Mouse (Mus musculus) testis, postnatal 10 days (tissue): ENCODE measurements around the gene Fam124a.
A peak's percentile ranks its signal among the peaks of the same experiment; 100 is the strongest.
"Not testable (repeated sequence)": the region's sequence is repeated elsewhere in the genome, so short reads cannot be mapped to it uniquely, and the experiment has no call there.

Source experiments
- DNase-seq: peaks from one replicate; pipeline ENCODE4 v3.0.0; 2021; ENCODE audit warnings: low spot score

The Fam124a gene

DNA sequence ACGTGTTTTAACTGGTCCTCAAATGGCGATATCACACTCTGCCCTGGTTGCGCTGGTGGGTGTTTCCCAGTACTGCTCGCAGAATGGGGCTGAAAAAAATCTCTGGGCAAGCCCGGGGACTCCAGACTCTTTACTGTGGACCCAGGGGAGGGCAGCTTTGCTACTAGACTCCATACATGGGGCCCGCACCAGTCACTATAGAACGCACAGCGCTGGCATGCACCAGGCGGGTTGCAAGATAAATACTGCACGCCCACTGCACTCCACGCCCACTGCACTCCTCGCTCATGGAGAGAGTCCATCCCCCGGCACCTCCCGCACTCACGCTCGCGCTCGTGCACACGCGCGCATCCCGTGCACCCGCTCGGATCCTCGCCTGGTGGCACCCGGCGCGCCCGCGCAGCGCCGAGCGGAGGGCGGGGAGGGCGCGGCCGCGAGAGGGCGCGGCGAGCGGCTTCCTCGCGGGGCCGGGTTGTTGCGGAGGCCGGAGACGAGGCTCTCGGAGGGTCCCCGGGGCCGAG lies at the start of gene Fam124a:
TSS of gene Fam124a (plus strand) at position 429 of the 521 bp plus-strand sequence.
- DNase-seq, result peak; percentile 85

GRCm38 (mm10) chr14:62506261-62506660 lies 49.3 kb upstream of the Fam124a start:
- no peak for DNase-seq

- DNase-seq, result no peak
Measured at GRCm38 (mm10) chr14:62509350-62509749, 46.2 kb upstream of the Fam124a start.

DNA sequence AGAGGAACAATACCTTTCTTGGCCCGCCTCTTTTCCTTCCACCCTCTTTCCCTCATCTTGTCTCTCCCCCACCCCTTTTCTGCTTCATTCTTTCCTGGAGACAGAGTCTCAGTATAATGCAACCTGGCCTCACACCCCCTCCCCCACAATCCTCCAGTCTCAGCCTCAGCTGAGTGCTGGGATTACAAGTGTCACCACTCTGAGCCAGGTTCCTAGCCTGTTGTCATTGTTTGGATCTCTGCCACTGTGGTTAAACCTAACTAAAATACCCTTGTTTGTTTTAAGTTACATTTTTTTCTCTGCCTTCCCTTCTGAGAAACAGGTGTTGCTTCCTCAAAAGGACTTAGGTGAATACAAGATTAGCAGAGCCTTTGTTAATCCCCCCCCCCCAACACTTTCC lies 42.7 kb upstream of the Fam124a start:
- DNase-seq, result no peak

DNA sequence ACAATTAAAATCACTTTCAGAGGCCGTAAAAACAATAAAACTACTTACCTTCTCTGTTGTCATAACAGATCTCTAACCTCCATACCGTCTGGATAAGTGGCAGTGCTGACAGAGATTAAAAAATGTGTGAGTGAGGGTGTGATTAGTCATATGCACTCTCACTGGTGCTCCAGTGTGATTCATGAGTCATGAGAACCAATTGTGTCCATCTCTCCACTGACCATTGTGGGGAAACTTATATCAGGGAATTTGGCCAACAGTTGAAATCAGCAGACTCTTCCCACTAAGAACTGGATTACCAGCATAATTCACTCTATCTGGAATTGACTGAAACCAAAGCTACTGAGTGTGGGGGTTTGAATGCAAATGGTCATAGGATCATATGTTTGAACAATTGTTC lies 24.6 kb upstream of the Fam124a start:
- DNase-seq, result no peak

DNA sequence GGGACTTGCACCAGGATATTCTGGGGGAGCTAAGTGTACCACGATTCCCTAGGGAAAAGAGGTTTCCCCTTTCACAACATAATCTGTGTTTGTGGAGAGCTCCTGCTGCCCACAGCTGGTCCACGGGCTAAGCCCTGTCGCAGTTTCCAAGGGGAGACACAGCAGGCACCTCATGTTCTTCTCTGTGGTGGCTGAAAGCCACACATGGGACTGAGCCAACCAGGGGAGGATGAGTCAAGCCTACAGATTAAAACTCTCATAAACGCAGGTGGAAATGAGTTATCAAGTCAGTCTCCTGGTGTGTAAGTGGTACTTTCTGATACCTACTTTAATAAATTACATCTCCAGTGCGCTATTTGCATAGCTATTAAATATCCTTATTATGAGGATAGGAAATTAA lies 19.4 kb upstream of the Fam124a start:
- no peak for DNase-seq

DNA sequence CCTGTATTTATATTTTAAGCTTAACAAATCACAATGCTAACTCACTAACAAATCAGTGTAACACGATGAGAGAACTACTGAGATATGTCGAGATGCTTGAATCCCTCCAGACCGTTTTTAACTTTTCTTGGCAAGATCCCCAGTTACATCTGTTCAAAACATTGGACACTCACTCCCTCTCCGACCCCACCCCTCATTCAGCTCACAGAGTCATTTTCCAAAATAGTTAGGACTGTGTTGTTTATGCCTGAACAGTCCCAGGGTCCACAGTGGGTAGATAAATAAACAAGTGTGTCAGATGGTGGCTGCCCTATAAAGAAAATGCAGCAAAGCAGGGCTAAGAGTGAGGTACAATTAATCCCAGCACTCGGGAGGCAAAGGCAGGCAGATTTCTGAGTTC lies 18.5 kb upstream of the Fam124a start:
- DNase-seq, result no peak

- DNase-seq, result no peak
Measured at GRCm38 (mm10) chr14:62539834-62540233, 15.7 kb upstream of the Fam124a start.

- DNase-seq, result no peak
Measured at GRCm38 (mm10) chr14:62541751-62542150, 13.8 kb upstream of the Fam124a start.

GRCm38 (mm10) chr14:62546296-62546695 lies 9.2 kb upstream of the Fam124a start:
- DNase-seq, result no peak

- DNase-seq, result no peak
Measured at GRCm38 (mm10) chr14:62546746-62547145, 8.8 kb upstream of the Fam124a start.

- no peak for DNase-seq
Measured at GRCm38 (mm10) chr14:62550121-62550520, 5.4 kb upstream of the Fam124a start.

- DNase-seq, result no peak
Measured at GRCm38 (mm10) chr14:62552771-62553170, 2.8 kb upstream of the Fam124a start.

- DNase-seq, result no peak
Measured at GRCm38 (mm10) chr14:62553786-62554185, 1.8 kb upstream of the Fam124a start.

GRCm38 (mm10) chr14:62555840-62556810 lies 588 bp downstream of the Fam124a start:
- no peak for DNase-seq

DNA sequence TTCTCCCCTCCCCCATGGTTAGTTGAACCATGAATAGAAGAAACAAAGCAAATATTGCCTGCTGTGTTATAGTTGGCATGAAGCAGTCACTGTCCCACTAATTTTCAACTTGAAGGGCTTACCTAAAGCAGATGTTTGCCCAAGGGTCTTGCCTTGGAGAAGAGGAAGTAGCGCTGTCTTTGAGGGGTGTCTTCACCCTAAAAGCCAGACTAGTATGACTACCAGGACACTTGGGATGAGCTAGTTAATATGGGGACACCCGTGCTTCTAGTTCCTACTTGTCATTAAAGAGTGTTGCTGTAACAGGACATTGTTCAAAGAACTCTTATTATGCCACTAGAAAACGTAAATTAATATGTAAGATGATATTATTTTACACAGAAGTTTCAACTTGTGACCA lies 1.6 kb downstream of the Fam124a start:
- no peak for DNase-seq

GRCm38 (mm10) chr14:62561875-62562748 lies 6.6 kb downstream of the Fam124a start:
- no peak for DNase-seq

DNA sequence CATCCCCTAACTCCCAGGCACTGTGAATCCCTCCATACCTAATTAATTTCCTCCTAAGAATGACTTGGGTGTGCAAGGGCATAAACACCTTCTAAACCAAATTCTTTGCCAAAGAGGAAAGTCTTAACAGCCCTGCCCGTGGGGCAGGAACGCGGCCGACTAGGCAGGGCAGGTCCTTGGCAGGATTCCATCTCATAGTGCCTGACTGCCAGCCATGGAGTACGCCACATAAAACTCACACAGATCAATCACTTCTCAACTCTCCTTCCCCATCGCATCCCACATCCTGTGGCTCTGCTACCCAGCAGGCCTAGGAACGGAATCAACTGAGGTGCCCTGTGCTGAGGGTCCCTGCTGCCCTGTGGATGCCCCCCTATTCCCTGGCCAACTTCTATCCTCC lies 8.1 kb downstream of the Fam124a start:
- DNase-seq, result no peak

DNA sequence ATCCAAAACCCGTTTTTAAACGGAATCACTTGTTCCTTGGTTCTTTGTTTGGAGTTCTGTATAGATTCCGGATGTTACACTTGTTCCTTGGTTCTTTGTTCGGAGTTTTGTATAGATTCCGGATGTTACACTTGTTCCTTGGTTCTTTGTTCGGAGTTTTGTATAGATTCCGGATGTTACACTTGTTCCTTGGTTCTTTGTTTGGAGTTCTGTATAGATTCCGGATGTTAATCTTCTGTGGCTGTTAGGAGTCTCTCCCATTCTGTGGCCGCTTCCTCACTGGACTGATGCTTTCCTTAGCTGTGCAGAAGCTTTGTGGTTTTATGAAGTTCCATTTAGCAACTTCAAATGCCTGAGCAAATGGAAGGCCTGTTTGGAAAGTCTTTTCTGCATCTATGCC lies 11.3 kb downstream of the Fam124a start, which contains the start of gene Gm4131:
TSS of gene Gm4131 (minus strand) at position 101 of the 400 bp plus-strand sequence.
- not testable (repeated sequence) for DNase-seq

DNA sequence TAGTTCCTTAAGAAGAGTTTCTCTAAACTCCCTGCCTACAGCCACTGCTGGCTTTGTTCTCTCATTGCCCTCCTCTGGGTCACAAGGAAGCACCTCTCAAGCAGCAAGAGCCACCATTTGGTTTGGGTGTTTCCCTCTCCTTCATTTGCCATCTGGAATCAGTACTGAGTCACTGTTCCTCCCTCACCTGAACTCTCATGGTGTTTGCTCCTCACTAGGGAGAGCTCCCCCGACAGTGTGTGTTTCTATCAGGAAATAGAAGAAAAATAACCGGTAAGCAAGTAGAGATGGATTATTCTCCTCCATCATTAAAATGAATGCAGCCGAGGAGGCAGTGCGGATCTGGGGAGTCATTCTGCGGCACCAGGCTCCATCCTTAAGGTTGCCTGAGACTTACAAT lies 13.9 kb downstream of the Fam124a start:
- DNase-seq, result no peak

DNA sequence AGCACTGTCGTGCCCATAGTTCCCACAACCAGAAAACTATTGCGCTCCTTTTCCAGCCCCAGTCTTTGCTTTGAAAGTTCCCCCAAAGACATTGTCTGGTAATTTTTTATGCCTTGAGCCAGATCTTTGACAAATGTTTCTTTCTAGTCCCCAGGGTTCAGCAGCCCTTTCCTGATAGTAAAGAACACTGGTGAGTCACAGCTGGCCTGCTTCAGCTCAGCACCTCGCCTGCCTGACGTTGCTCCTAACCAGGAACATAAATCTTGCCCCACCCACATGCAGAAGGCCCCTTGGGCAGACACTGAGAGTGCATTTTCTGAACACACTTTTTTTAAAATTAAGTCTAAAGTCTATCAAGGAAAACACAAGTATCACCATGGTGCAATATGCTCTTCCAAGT lies 14.8 kb downstream of the Fam124a start:
- DNase-seq, result no peak

DNA sequence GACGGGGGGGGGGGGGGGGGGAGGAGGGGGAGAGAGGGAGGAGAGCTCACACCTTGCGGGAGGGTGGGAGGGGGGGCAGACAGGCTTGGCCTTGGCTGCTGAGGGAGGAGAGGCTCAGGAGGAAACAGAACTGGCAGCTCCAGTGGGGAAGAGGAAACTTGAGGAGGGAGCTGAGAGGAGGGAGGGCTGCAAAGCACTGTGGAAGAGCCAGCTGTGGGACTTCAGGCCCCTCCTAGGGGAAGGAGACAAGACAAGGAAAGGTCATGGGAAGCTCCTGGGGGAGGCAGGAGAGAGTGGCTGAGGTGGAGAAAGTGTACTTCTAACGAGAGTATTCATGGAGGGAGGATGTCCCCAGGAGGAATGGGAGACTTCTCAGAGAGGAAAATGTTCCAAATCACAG lies 17.9 kb downstream of the Fam124a start:
- DNase-seq, result no peak
